Mouse (Mus musculus): ENCODE measurements around the gene AI481877.

- no peak for TF ChIP-seq CTCF (IDR thresholded peaks at IDR 0.05; ENCODE audit: insufficient read depth, low read length)
- no peak for TF ChIP-seq POLR2A (IDR thresholded peaks at IDR 0.05; ENCODE audit: borderline replicate concordance, extremely low read depth, low read depth, low read length)
These were observed 131.8 kb downstream of the AI481877 start for GRCm38 (mm10) chr4:59007016-59007415.

All from lung, adult 2 months (tissue).